Comparison of ENCODE assay signal across 32 mouse cellular contexts in the genomic region with DNA sequence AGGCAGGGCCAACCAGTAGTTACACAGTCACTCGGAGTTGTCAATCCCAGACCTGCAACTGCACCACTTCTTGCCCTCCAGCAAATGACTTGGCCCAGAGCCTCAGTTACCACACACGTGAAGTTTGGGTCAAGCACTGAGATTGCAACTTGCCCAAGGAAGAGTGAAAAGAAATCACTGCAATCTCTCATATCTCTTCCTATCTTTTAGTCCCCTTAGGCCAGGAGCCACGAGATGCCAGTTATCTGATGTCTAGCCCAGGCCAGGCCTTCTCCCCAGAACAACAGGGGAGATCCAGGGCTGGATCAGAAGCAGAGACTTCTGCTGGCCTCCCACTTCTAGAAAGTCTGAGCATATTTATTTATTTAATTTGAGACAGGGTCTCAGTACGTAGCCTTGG. TPM values are rescaled to one million over a fixed set of nuclear protein-coding genes. Genes with fewer than 3 reads are reported as not detected.
DNase-seq lines count a peak whose midpoint lies in the region; ATAC-seq and TF ChIP-seq lines count a peak whose summit lies in the region.
"Had no signal": no experiment of that assay in that cellular context is flagged by ENCODE, and none has a peak within 500 bp of the region (broad histone marks: within the 10 kb centered on the region; RNA-seq: fewer than 3 reads in every experiment).

No protein-coding gene starts in this region.

- ATAC-seq in hindbrain, embryonic 16.5 days = no peak
- ATAC-seq: CD4-positive, CD25-positive, alpha-beta regulatory T cell, adult 4 months; midbrain, embryonic 15.5 days; Patski had no signal

- H3K27me3 ChIP-seq in hindbrain, embryonic 10.5 days (ENCODE audit: insufficient read depth, poor library complexity, severe bottlenecking) = peaks cover 36% of the 10 kb centered on the region
- H3K27me3 ChIP-seq in hindbrain, embryonic 16.5 days (replicated peaks; ENCODE audit: control insufficient read depth, insufficient read depth, low read length) = no peaks in the 10 kb centered on the region
- no peaks in the 10 kb centered on the region for H3K27me3 ChIP-seq in ES-Bruce4 (ENCODE audit: control insufficient read depth, insufficient read depth, low read length, poor library complexity, severe bottlenecking)
- H3K27me3 ChIP-seq: hindbrain, embryonic 15.5 days; midbrain, embryonic 15.5 days; Patski had no signal

- H3K27ac ChIP-seq in hindbrain, embryonic 10.5 days = no peak overlapping the region
- H3K27ac ChIP-seq in hindbrain, embryonic 16.5 days (ENCODE audit: low read depth, low read length) = no peak overlapping the region
- H3K27ac ChIP-seq in ES-Bruce4 (ENCODE audit: insufficient read depth, low read length) = peak overlapping the region; percentile 81
- H3K27ac ChIP-seq in macrophage = peak overlapping the region; percentile 100
- H3K27ac ChIP-seq: hindbrain, embryonic 15.5 days; kidney, postnatal 0 days; left cerebral cortex, adult 2 months; limb, embryonic 12.5 days; liver, embryonic 14.5 days; midbrain, embryonic 10.5 days; midbrain, embryonic 15.5 days had no signal

- 0 out of 2 replicates have a peak, but pooled peaks cover 5% of the 10 kb centered on the region for H3K36me3 ChIP-seq in hindbrain, embryonic 10.5 days
- H3K36me3 ChIP-seq in hindbrain, embryonic 16.5 days (ENCODE audit: control insufficient read depth, insufficient read depth, low read length) = no peaks in the 10 kb centered on the region
- H3K36me3 ChIP-seq in ES-Bruce4 (ENCODE audit: control insufficient read depth, insufficient read depth, low read length, poor library complexity, severe bottlenecking) (no peaks in the 10 kb centered on the region), macrophage (ENCODE audit: inconsistent target) (peaks cover 8% of the 10 kb centered on the region; the same call in 1 of the 2 replicates)
- H3K36me3 ChIP-seq: heart, embryonic 10.5 days; hindbrain, embryonic 15.5 days; limb, embryonic 12.5 days; midbrain, embryonic 10.5 days; midbrain, embryonic 15.5 days had no signal

- H3K9me3 ChIP-seq in hindbrain, embryonic 10.5 days = no peaks in the 10 kb centered on the region
- no peaks in the 10 kb centered on the region for H3K9me3 ChIP-seq in hindbrain, embryonic 16.5 days (ENCODE audit: control insufficient read depth, low read length)
- H3K9me3 ChIP-seq in ES-Bruce4 (replicated peaks; ENCODE audit: control insufficient read depth, insufficient read depth, low read length, poor library complexity, severe bottlenecking) = no peaks in the 10 kb centered on the region
- H3K9me3 ChIP-seq: G1E; heart, embryonic 10.5 days; hindbrain, embryonic 15.5 days; limb, embryonic 12.5 days; midbrain, embryonic 10.5 days; midbrain, embryonic 15.5 days had no signal

- H3K4me3 ChIP-seq in hindbrain, embryonic 10.5 days = 0 out of 2 replicates have a peak overlapping the region, but pooled peaks have one; percentile 9
- no peak overlapping the region for H3K4me3 ChIP-seq in hindbrain, embryonic 16.5 days (ENCODE audit: low read length)
- no peak overlapping the region for H3K4me3 ChIP-seq in ES-Bruce4 (ENCODE audit: low read depth, low read length)
- no peak overlapping the region for H3K4me3 ChIP-seq in macrophage (ENCODE audit: inconsistent target)
- H3K4me3 ChIP-seq: heart, embryonic 10.5 days; hindbrain, embryonic 15.5 days; left cerebral cortex, adult 2 months; limb, embryonic 12.5 days; midbrain, embryonic 15.5 days had no signal

- no peak for DNase-seq in hindbrain, embryonic 10.5 days (ENCODE audit: low spot score)
- DNase-seq in adipocyte (ENCODE audit: low spot score) = peak; percentile 35
- no peak for DNase-seq in layer of hippocampus, adult 18-20 months (ENCODE audit: low spot score in 2 of 2)
- DNase-seq in left cerebral cortex, adult 18-20 months (ENCODE audit: low spot score in 2 of 2) = no peak
- DNase-seq: adrenal gland, postnatal 14 days; cerebellum, adult 18-20 months; cerebellum, postnatal 14 days; gastrocnemius, postnatal 14 days; heart, postnatal 36 days; kidney, adult 8-10 months; lung, embryonic 14.5 days; lung, postnatal 14 days; spleen, adult 18-20 months; thymus, postnatal 4 days had no signal

- no peak for TF ChIP-seq POLR2A in ES-Bruce4 (IDR thresholded peaks at IDR 0.05; ENCODE audit: insufficient read depth, low read length)

- no peak overlapping the region for H3K9ac ChIP-seq in hindbrain, embryonic 16.5 days (ENCODE audit: low read depth, low read length)
- 0 out of 2 replicates have a peak overlapping the region, but pooled peaks have one; percentile 51 for H3K9ac ChIP-seq in ES-Bruce4 (ENCODE audit: low read depth, poor library complexity, severe bottlenecking)
- H3K9ac ChIP-seq: hindbrain, embryonic 15.5 days; limb, embryonic 12.5 days; liver, embryonic 14.5 days; lung, embryonic 14.5 days; midbrain, embryonic 15.5 days had no signal

- no peak for TF ChIP-seq EP300 in ES-Bruce4 (IDR thresholded peaks at IDR 0.05; ENCODE audit: insufficient read depth, low read depth, low read length)

- 78% methylated on average over 4 of the region's 4 CpGs for WGBS in hindbrain, embryonic 10.5 days
- 77% methylated on average over 4 of the region's 4 CpGs for WGBS in hindbrain, embryonic 16.5 days
- WGBS in macrophage (ENCODE audit: missing documents) = 69% methylated on average over 4 of the region's 4 CpGs

- TF ChIP-seq CTCF in ES-Bruce4 (IDR thresholded peaks at IDR 0.05; ENCODE audit: low read depth, low read length) = no peak

- peaks cover 60% of the 10 kb centered on the region for H3K4me1 ChIP-seq in hindbrain, embryonic 10.5 days (replicated peaks)
- H3K4me1 ChIP-seq in hindbrain, embryonic 16.5 days (ENCODE audit: control insufficient read depth, insufficient read depth, low read depth, low read length) = peaks cover 19% of the 10 kb centered on the region
- H3K4me1 ChIP-seq in ES-Bruce4 (ENCODE audit: control insufficient read depth, insufficient read depth, low read length) = peaks cover 2% of the 10 kb centered on the region

- H3K4me2 ChIP-seq in hindbrain, embryonic 16.5 days (ENCODE audit: low read length) = no peak overlapping the region
- H3K4me2 ChIP-seq: hindbrain, embryonic 15.5 days; limb, embryonic 12.5 days; lung, embryonic 14.5 days; midbrain, embryonic 15.5 days had no signal

- peaks cover 60% of the 10 kb centered on the region for H3K79me2 ChIP-seq in macrophage (ENCODE audit: inconsistent target)

RNA-seq across cellular contexts. Expression of a gene that starts 1.8 kb away (rescaled TPM):
- 9.2 and 12.9 TPM in 2 replicates for polyA plus RNA-seq in hindbrain, embryonic 10.5 days (2016; fragmentation: Nextera tagmentation; extraction: Ambion mirVana)
- 17.5 and 19.0 TPM in 2 replicates for polyA plus RNA-seq in hindbrain, embryonic 16.5 days (2015; fragmentation: Nextera tagmentation; extraction: Ambion mirVana)
- 13.7 and 15.3 TPM in 2 replicates for polyA plus RNA-seq in ES-Bruce4 (2011; ENCODE audit: insufficient read depth, insufficient read length, low read depth, missing spikeins)
- 100 to 1,000 TPM in 19 of 26 experiments, 10 to 100 TPM in 7; 51.6 to 394 (median 199) TPM for total RNA-seq in macrophage (2018; cell fraction: chromatin; rRNA removed)
- total RNA-seq in macrophage (2018; cell fraction: cytosol; rRNA removed) = 100 to 1,000 TPM; 134 to 406 (median 278) TPM
- 100 to 1,000 TPM; 143 to 724 (median 423) TPM for total RNA-seq in macrophage (2018; cell fraction: nucleus; rRNA removed)
- polyA plus RNA-seq in macrophage (2018) = 129 to 266 TPM (median 167 TPM) in 3 replicates
- total RNA-seq in layer of hippocampus, adult 18-20 months (2021) = 10 to 100 TPM; 42.2 to 44.4 TPM
- total RNA-seq in left cerebral cortex, adult 18-20 months (2021) = 10 to 100 TPM; 38.1 to 42.0 TPM

RNA-seq across cellular contexts. Expression of a gene that starts 5.3 kb away (rescaled TPM):
- 111 and 128 TPM in 2 replicates for polyA plus RNA-seq in hindbrain, embryonic 10.5 days (2016; fragmentation: Nextera tagmentation; extraction: Ambion mirVana)
- 31.7 TPM in 2 replicates for polyA plus RNA-seq in hindbrain, embryonic 16.5 days (2015; fragmentation: Nextera tagmentation; extraction: Ambion mirVana)
- polyA plus RNA-seq in ES-Bruce4 (2011; ENCODE audit: insufficient read depth, insufficient read length, low read depth, missing spikeins) = 51.8 and 57.3 TPM in 2 replicates
- total RNA-seq in macrophage (2018; cell fraction: chromatin; rRNA removed) = 100 to 1,000 TPM; 159 to 417 (median 247) TPM
- 10 to 100 TPM; 33.6 to 65.0 (median 46.9) TPM for total RNA-seq in macrophage (2018; cell fraction: cytosol; rRNA removed)
- 100 to 1,000 TPM; 137 to 418 (median 259) TPM for total RNA-seq in macrophage (2018; cell fraction: nucleus; rRNA removed)
- polyA plus RNA-seq in macrophage (2018) = 33.1 to 54.6 TPM (median 42.5 TPM) in 3 replicates
- total RNA-seq in layer of hippocampus, adult 18-20 months (2021) = 10 to 100 TPM; 32.4 to 37.0 TPM
- total RNA-seq in left cerebral cortex, adult 18-20 months (2021) = 10 to 100 TPM; 28.9 to 30.5 TPM

RNA-seq across cellular contexts. Expression of a gene that starts 10.1 kb away (rescaled TPM):
- polyA plus RNA-seq in hindbrain, embryonic 10.5 days (2016; fragmentation: Nextera tagmentation; extraction: Ambion mirVana) = 0.61 and 0.62 TPM in 2 replicates
- polyA plus RNA-seq in hindbrain, embryonic 16.5 days (2015; fragmentation: Nextera tagmentation; extraction: Ambion mirVana) = 0.49 and 1.1 TPM in 2 replicates
- polyA plus RNA-seq in ES-Bruce4 (2011; ENCODE audit: insufficient read depth, insufficient read length, low read depth, missing spikeins) (not detected in 2 replicates), macrophage (2018) (1.5 to 9.8 TPM (median 2.5 TPM) in 3 replicates)
- total RNA-seq in macrophage (2018; cell fraction: chromatin; rRNA removed) = 1 to 10 TPM; 1.9 to 6.8 (median 4.2) TPM
- 1 to 10 TPM; 1.3 to 7.7 (median 3.5) TPM for total RNA-seq in macrophage (2018; cell fraction: cytosol; rRNA removed)
- 10 to 100 TPM in 3 of 26 experiments, 1 to 10 TPM in 23; 1.6 to 12.0 (median 5.1) TPM for total RNA-seq in macrophage (2018; cell fraction: nucleus; rRNA removed)
- total RNA-seq in layer of hippocampus, adult 18-20 months (2021) = 1 to 10 TPM; 1.6 to 2.0 TPM
- total RNA-seq in left cerebral cortex, adult 18-20 months (2021) = 1 to 10 TPM; 1.2 to 1.3 TPM

RNA-seq across cellular contexts. Expression of a gene that starts 12.5 kb away (rescaled TPM):
- not detected in 2 replicates for polyA plus RNA-seq in hindbrain, embryonic 10.5 days (2016; fragmentation: Nextera tagmentation; extraction: Ambion mirVana)
- polyA plus RNA-seq in hindbrain, embryonic 16.5 days (2015; fragmentation: Nextera tagmentation; extraction: Ambion mirVana) = not detected in 2 replicates
- polyA plus RNA-seq in ES-Bruce4 (2011; ENCODE audit: insufficient read depth, insufficient read length, low read depth, missing spikeins) (1.0 and 1.2 TPM in 2 replicates), macrophage (2018) (0.07 TPM in 1 of 3 replicates, not detected in the others)
- under 1 TPM in 2 of 26 experiments, not detected in 24; 0.16 to 0.71 TPM for total RNA-seq in macrophage (2018; cell fraction: chromatin; rRNA removed)
- total RNA-seq in macrophage (2018; cell fraction: cytosol; rRNA removed) = under 1 TPM in 18 of 26 experiments, not detected in 8; 0.03 to 0.17 (median 0.08) TPM
- total RNA-seq in macrophage (2018; cell fraction: nucleus; rRNA removed) = 1 to 10 TPM in 1 of 26 experiments, under 1 TPM in 1, not detected in 24; 0.18 to 1.4 TPM
- 1 to 10 TPM; 1.8 TPM for total RNA-seq in layer of hippocampus, adult 18-20 months (2021)
- 1 to 10 TPM; 2.5 to 3.6 TPM for total RNA-seq in left cerebral cortex, adult 18-20 months (2021)
- total RNA-seq: granulocyte monocyte progenitor cell, adult 5-6 weeks; neutrophil, adult 5-6 weeks had no signal
- polyA plus RNA-seq: forebrain, embryonic 11.5 days; G1E; heart, embryonic 10.5 days; hindbrain, embryonic 15.5 days; midbrain, embryonic 10.5 days; midbrain, embryonic 15.5 days; neural tube, embryonic 11.5 days had no signal

RNA-seq across cellular contexts. Expression of a gene that starts 22.8 kb away (rescaled TPM):
- 138 and 143 TPM in 2 replicates for polyA plus RNA-seq in hindbrain, embryonic 10.5 days (2016; fragmentation: Nextera tagmentation; extraction: Ambion mirVana)
- 149 and 156 TPM in 2 replicates for polyA plus RNA-seq in hindbrain, embryonic 16.5 days (2015; fragmentation: Nextera tagmentation; extraction: Ambion mirVana)
- polyA plus RNA-seq in ES-Bruce4 (2011; ENCODE audit: insufficient read depth, insufficient read length, low read depth, missing spikeins) (47.8 and 51.4 TPM in 2 replicates), macrophage (2018) (12.9 to 17.0 TPM (median 15.3 TPM) in 3 replicates)
- total RNA-seq in macrophage (2018; cell fraction: chromatin; rRNA removed) = 10 to 100 TPM; 37.1 to 93.5 (median 67.0) TPM
- total RNA-seq in macrophage (2018; cell fraction: cytosol; rRNA removed) = 10 to 100 TPM; 14.6 to 29.0 (median 20.0) TPM
- total RNA-seq in macrophage (2018; cell fraction: nucleus; rRNA removed) = 10 to 100 TPM; 20.2 to 46.0 (median 34.3) TPM
- 10 to 100 TPM; 70.8 to 72.5 TPM for total RNA-seq in layer of hippocampus, adult 18-20 months (2021)
- total RNA-seq in left cerebral cortex, adult 18-20 months (2021) = 10 to 100 TPM; 71.1 to 72.1 TPM

Comparison
In these comparisons a context has a peak if more than half of its experiments do, and no peak if none do; other contexts are left out.
1. H3K27ac ChIP-seq: peak in ES-Bruce4 (single experiment) and macrophage (single experiment); none in hindbrain, embryonic 10.5 days (single experiment) and hindbrain, embryonic 16.5 days (single experiment).